Mouse (Mus musculus) stomach, postnatal 0 days (tissue): Measurements from ENCODE around the gene Nlk.

Experiments
- CTCF ChIP-seq: IDR thresholded peaks from 2 replicates; pipeline ENCODE4 v1.5.1; 2016; ENCODE audit warnings: antibody characterized with exemption, low read depth, mild to moderate bottlenecking, moderate library complexity
- EP300 ChIP-seq: optimal IDR thresholded peaks from 2 replicates; pipeline ENCODE3; 2016; ENCODE audit warnings: antibody characterized with exemption

GRCm38 (mm10) chr11:78568827-78569226, 128.3 kb downstream of the Nlk start:
- TF ChIP-seq CTCF (no peak), EP300 (no peak)
